Mouse (Mus musculus) limb, embryonic 14.5 days (tissue): ENCODE measurements at regions not wholly inside any gene's neighbourhood (a gene's known extent, or its start where the extent isn't known, plus 50 kb on each side); places are given as distances from the start of the nearest gene placed in this dataset.

Experiments
- ATAC-seq: fragments of 200-750 bp; cut with Nextera tagmentation; 2 replicates; pipeline ENCODE4 v1.8.0; 2017; ENCODE audit warnings: low read depth, moderate number of reproducible peaks, moderate TSS enrichment; ENCODE audit not compliant: low FRiP score
- DNase-seq: peaks from one replicate; pipeline ENCODE4 v3.0.0-alpha.2; 2015; ENCODE audit warnings: low spot score
- H3K27ac ChIP-seq: fragments of 300-500 bp; sonication (generic); replicated peaks from 2 replicates; pipeline ENCODE4 v1.5.1; 2014; ENCODE audit warnings: low read depth, mild to moderate bottlenecking, low read length, moderate library complexity, mixed read lengths
- H3K27me3 ChIP-seq: fragments of 300-500 bp; sonication (generic); 2 replicates; pipeline ENCODE4 v1.6.1; 2014; ENCODE audit warnings: low read length, mixed read lengths; ENCODE audit not compliant: control insufficient read depth, insufficient read depth
- H3K36me3 ChIP-seq: fragments of 300-500 bp; sonication (generic); 2 replicates; pipeline ENCODE4 v1.6.1; 2014; ENCODE audit warnings: mild to moderate bottlenecking, low read length, moderate library complexity, mixed read lengths; ENCODE audit not compliant: control insufficient read depth, insufficient read depth
- H3K4me1 ChIP-seq: fragments of 300-500 bp; sonication (generic); 2 replicates; pipeline ENCODE4 v1.6.1; 2014; ENCODE audit warnings: antibody characterized with exemption, low read length, mixed read lengths; ENCODE audit not compliant: control insufficient read depth, insufficient read depth
- H3K4me2 ChIP-seq: fragments of 300-500 bp; sonication (generic); replicated peaks from 2 replicates; pipeline ENCODE4 v1.6.1; 2014; ENCODE audit warnings: low read depth, mild to moderate bottlenecking, low read length, moderate library complexity; ENCODE audit not compliant: severe bottlenecking
- H3K4me3 ChIP-seq: fragments of 300-500 bp; sonication (generic); replicated peaks from 2 replicates; pipeline ENCODE4 v1.5.1; 2014; ENCODE audit warnings: low read length
- H3K9ac ChIP-seq: fragments of 300-500 bp; sonication (generic); 2 replicates; pipeline ENCODE4 v1.6.1; 2014; ENCODE audit warnings: mild to moderate bottlenecking, low read depth, low read length, moderate library complexity; ENCODE audit not compliant: severe bottlenecking
- H3K9me3 ChIP-seq: fragments of 300-500 bp; sonication (generic); 2 replicates; pipeline ENCODE4 v1.6.1; 2016; ENCODE audit warnings: low read length; ENCODE audit not compliant: control insufficient read depth
- POLR2A ChIP-seq: fragments of 200-500 bp; IDR thresholded peaks from 2 replicates; pipeline ENCODE4 v1.8.0; 2012; ENCODE audit warnings: inconsistent platforms, mild to moderate bottlenecking, moderate library complexity, borderline replicate concordance; ENCODE audit not compliant: insufficient read depth, insufficient read length; ENCODE audit errors: extremely low read depth
- WGBS: fragments of 180-500 bp; shearing (Covaris S2); extraction: QIAGEN DNeasy Blood & Tissue Kit; methylation state at CpG from one replicate; pipeline ENCODE4 v1.1.7; 2014; 5-methylcytosine and 5-hydroxymethylcytosine counted together

- Histone ChIP-seq H3K9me3 (no peaks in the 10 kb centered on the region), H3K9ac (no peak overlapping the region), H3K36me3 (no peaks in the 10 kb centered on the region), H3K27ac (no peak overlapping the region), H3K27me3 (no peaks in the 10 kb centered on the region), H3K4me1 (no peaks in the 10 kb centered on the region), H3K4me3 (no peak overlapping the region), H3K4me2 (no peak overlapping the region)
- no peak for TF ChIP-seq POLR2A
- no peak for DNase-seq
- ATAC-seq: no peak
- WGBS: 65% methylated on average over 3 of the region's 3 CpGs
These were observed 1693.5 kb upstream of the Gm7489 start for GRCm38 (mm10) chr15:52191176-52191575.

- H3K9me3 ChIP-seq: no peaks in the 10 kb centered on the region
- H3K4me3 ChIP-seq: no peak overlapping the region
- ATAC-seq: no peak
- peak; percentile 47 for DNase-seq
- no peaks in the 10 kb centered on the region for H3K4me1 ChIP-seq
- H3K27me3 ChIP-seq: no peaks in the 10 kb centered on the region
- TF ChIP-seq POLR2A: no peak
- H3K9ac ChIP-seq: no peak overlapping the region
- no peaks in the 10 kb centered on the region for H3K36me3 ChIP-seq
- H3K27ac ChIP-seq: no peak overlapping the region
- 58% methylated on average over 3 of the region's 3 CpGs for WGBS
- no peak overlapping the region for H3K4me2 ChIP-seq
These were observed 1677.4 kb upstream of the Gm7489 start for GRCm38 (mm10) chr15:52207271-52207670.

DNA sequence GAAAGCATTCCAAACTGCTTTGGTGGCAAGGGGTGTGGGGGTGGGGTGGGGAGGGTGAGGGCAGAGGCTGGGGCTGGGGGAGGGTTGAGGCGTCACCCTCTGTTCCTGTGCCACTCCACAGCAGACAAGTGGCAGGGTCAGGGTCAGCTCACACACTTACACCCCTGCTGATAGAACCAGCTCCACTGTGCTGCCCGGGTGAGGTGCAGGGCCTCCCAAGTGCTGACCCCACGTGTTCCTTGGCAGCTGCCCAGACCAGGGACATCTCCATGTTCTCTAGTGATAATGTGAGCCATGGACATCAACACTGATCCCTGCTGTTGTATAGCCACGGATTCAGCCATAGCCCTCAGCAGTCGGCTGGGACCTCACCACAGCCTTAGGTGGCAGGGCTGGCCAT lies 1652.3 kb upstream of the Gm7489 start:
- DNase-seq: no peak
- WGBS: 86% methylated on average over 5 of the region's 5 CpGs

DNA sequence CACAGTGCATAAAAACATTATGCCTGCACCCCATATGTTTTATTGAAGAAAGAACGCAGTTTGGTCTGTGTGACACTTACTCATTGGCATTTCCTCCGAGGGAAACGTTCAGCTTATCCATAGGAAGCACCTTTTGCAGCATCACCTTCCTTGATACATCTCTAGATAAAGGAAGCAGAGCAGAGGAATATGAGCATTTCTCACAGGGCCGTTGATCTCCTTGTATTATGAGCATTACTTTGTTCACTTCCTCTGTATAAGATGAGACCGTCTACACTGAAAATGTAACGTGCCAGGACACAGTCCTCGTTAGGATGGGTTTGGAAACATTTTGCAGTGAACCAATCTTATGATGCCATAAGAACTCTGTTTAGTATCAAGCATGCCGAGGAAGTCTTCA lies 1648.5 kb upstream of the Gm7489 start:
- Histone ChIP-seq H3K4me1 (no peaks in the 10 kb centered on the region), H3K9ac (no peak overlapping the region), H3K4me2 (no peak overlapping the region), H3K36me3 (no peaks in the 10 kb centered on the region), H3K27ac (no peak overlapping the region), H3K9me3 (no peaks in the 10 kb centered on the region), H3K4me3 (no peak overlapping the region), H3K27me3 (no peaks in the 10 kb centered on the region)
- 54% methylated on average over 8 of the region's 8 CpGs for WGBS
- ATAC-seq (no peak), DNase-seq (no peak)
- TF ChIP-seq POLR2A: no peak

More for the DNA sequence above, 1652.3 kb upstream of the Gm7489 start:
- H3K9me3 ChIP-seq: no peaks in the 10 kb centered on the region
- H3K4me2 ChIP-seq: no peak overlapping the region
- no peak overlapping the region for H3K27ac ChIP-seq
- H3K36me3 ChIP-seq: no peaks in the 10 kb centered on the region
- no peak overlapping the region for H3K9ac ChIP-seq
- no peaks in the 10 kb centered on the region for H3K4me1 ChIP-seq
- H3K27me3 ChIP-seq: no peaks in the 10 kb centered on the region
- H3K4me3 ChIP-seq: no peak overlapping the region
- TF ChIP-seq POLR2A: no peak
- ATAC-seq: no peak

GRCm38 (mm10) chr15:52242890-52243289 lies 1641.8 kb upstream of the Gm7489 start:
- no peak overlapping the region for H3K4me3 ChIP-seq
- H3K9me3 ChIP-seq: no peaks in the 10 kb centered on the region
- no peaks in the 10 kb centered on the region for H3K27me3 ChIP-seq
- no peak overlapping the region for H3K27ac ChIP-seq
- H3K4me2 ChIP-seq: no peak overlapping the region
- ATAC-seq (no peak), DNase-seq (no peak)
- WGBS: 89% methylated on average over 1 of the region's 1 CpGs
- no peaks in the 10 kb centered on the region for H3K4me1 ChIP-seq
- TF ChIP-seq POLR2A: no peak
- no peaks in the 10 kb centered on the region for H3K36me3 ChIP-seq
- no peak overlapping the region for H3K9ac ChIP-seq
